Mouse (Mus musculus) kidney, adult 9 months (tissue): ENCODE results near the gene Yipf4.
A peak's percentile ranks its signal among the peaks of the same experiment; 100 is the strongest.

Source experiments
- DNase-seq: peaks from one replicate; pipeline ENCODE4 v3.0.0; 2022

Yipf4 gene

DNA sequence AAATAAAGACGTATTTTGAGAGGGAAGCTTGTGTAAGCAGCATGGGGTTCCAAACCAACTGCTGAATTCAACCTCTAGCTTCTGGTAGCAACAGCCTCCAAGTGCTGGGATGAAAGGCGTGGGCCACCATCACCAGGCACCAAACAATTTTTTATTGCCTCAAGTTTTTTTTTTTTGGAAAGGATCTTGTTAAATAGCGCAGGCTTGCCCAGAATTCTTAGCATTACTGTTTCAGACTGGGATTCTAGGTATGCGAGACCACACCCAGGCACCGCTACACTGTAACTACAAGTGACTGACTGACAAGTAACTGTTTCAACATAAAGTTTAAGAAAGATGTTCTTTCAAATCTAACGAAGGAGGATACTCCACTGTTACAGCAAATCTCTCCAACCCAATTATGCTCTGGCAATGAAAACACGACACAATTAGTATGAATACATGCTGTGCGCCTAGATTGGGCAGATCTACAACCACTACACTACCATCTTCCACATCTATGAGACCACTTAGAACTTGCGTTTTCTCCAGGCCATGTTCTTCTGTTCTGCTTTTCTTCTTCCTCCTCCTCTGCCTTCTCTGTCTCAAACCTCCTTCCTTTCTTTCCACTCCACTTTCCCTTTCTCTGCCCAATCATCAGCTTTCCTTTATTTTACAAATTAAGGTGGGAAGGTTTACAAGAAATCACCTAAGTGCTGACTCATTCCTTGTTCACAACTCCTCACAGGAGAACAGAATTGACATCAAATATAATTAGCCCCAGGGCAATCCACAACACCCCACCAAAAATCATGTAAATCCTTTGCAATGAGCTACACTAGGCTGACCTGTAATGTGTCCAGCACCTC, 37.7 kb downstream of the Yipf4 start:
- no peak for DNase-seq

DNA sequence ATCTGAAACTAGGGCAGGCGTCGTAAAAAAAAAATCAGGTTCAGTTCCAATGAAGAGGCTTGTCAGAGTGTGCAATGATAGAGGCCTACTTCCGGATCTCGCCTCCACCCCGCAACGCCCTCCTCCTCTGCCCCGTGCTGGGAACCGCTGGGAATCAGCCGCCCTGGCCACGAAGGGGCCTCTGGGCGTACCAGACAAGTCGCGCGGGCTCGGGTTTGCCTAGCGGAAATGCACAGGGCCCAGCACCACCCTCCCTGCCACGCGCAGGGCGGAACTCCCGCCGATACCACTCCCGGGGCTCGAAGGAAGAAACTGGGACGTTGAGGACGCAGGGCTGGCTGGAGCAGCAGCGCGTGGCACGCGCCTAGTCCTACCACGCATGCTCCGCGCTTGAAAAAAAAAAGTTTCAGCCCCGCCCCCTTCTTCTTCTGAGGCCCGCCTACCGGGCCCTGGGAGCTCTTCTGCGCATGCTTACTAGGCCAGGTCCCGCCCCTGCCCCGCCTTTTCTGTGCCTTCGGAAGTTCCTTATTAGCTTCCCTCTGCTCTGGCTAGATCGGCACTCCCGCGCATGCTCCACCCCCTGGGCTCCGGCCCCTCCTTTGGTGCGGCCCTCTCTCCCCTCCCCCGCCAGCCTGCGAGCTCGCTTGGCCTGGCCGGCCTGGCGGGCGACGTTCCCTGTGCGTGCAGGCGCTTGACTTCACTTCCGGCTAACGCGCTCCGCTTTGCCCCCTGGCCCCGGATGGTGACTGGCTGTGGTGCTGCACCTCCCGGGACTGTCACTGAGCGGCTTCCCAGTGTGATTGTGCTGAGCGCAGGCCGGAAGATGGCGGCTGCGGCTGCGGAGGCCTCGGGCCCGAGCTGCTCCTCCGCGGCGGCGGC, 38.7 kb downstream of the Yipf4 start, which contains the start of gene Birc6:
Birc6 (plus strand) TSS at position 567 of the 879 bp plus-strand sequence.
- peak; percentile 100 for DNase-seq

- no peak for DNase-seq
These were observed 39.6 kb downstream of the Yipf4 start for GRCm38 (mm10) chr17:74528648-74529532.

GRCm38 (mm10) chr17:74529533-74529824, 40.2 kb downstream of the Yipf4 start:
- DNase-seq = peak; percentile 42

GRCm38 (mm10) chr17:74534971-74535370, 45.7 kb downstream of the Yipf4 start:
- no peak for DNase-seq

- DNase-seq = peak; percentile 11
These were observed 48.2 kb downstream of the Yipf4 start for GRCm38 (mm10) chr17:74537526-74537925.

- no peak for DNase-seq
These were observed 54.3 kb downstream of the Yipf4 start for GRCm38 (mm10) chr17:74543615-74544014.
